Mouse (Mus musculus): ENCODE results near the gene Ywhah.
"Not testable (repeated sequence)": the region's sequence is repeated elsewhere in the genome, so short reads cannot be mapped to it uniquely, and the experiment has no call there.

Gene Ywhah

DNA sequence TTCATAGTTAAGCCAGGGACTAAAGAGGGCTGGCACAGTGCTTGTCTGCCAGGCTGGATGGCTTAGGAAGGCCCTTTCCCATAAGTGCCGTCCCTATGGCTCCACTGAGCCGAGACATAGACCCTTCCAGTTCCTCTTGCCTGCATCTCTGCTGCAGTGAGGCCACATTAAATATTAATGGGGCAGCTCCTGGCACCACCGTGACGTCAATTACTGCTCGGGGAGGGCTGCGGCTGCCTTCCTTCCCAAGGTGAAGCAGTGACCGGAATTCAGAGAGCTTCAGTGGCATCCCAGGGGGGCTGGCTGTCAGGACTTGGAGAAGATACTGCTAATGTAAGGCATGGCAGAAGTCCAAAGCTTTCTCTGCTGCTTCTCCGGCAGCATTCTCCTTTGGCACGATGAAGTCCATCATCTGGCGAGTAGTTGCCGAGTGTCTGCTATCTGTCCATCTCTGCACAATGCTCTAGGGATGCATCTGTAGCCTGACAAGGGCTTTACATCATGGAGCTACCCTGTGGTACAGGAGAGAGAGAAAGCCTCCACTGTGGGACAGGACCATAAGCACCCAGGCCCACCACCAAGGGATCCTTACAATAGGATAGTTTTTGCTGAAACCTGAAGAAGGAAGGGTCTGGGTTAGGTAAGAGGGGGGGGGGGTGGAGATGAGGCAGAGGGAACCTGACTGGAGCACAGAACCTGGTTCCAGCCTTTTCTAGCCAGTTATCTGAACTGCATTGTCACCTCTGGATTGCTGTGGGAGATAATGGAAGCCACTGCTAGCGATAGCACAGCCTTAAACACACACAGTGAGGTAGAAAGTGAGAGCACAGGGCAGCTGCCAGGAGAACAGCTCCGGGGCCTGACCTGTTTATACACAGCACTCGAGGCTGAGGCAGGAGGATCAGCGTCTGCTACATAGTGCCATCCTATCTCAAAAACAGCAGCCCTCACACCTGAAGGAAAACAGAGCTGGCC lies 7.2 kb upstream of the Ywhah start:
- DNase-seq (ENCODE audit: inconsistent ontology term) = no peak

DNA sequence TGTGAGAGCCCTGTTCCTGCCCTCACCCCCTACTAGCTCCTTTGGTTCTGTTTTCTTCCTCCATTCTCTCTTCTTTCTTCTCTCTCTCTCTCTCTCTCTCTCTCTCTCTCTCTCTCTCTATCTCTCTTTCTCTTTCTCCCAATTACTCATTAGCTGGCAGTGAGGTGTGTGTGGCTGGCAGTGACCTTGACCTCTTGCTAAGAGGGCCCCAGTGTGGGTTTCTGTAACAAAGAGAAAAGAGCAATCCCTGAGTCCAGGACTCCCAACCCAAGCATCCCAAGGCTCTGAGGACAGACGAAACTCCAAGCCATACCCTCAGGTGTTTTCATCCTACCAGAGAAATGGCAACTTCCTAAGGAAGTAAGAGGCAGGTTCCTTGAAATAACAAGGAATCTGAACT lies 4.5 kb upstream of the Ywhah start:
- DNase-seq (ENCODE audit: inconsistent ontology term) = no peak

DNA sequence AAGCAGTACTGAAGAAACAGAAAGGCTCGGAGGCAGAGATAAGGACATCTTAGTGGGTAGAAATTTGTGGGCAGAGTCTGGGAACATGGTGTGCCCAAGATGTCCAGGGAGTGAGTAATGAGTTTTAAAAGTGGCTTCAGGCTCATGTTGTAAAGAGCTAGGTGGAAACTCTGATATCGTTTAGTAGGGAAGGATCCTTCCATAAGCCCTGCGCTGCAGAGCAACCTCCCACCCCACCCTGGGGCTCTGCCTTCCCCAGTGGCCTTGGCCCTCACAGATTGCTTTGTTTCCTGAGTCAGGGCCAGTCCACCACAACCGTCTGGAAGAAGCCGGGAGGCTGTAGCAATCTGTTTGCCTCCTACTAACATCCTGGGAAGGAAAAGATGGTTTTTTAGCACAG lies 3.0 kb upstream of the Ywhah start:
- DNase-seq (ENCODE audit: inconsistent ontology term) = no peak

DNA sequence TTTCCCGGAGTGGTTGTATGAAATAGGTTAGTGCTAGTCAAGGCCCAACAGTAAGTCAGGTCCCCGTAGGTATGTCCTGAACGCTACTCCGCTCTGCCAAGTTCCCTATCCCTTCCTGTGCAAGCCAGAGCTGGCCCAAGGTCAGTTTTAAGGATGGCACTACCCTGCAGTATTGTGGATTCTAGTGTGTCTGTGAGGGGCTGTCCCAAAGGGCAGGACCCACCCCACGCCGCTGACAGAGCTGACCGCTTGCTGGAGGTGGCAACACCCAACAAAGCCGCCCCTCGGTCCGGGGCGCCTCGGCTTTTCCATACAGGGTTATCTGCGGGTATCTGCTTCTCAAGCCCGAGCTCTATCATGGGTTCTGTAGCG lies 441 bp upstream of the Ywhah start:
- no peak for DNase-seq (ENCODE audit: inconsistent ontology term)

- no peak for DNase-seq (ENCODE audit: inconsistent ontology term)
Observed at GRCm38 (mm10) chr5:33019426-33019821, 808 bp downstream of the Ywhah start.

DNA sequence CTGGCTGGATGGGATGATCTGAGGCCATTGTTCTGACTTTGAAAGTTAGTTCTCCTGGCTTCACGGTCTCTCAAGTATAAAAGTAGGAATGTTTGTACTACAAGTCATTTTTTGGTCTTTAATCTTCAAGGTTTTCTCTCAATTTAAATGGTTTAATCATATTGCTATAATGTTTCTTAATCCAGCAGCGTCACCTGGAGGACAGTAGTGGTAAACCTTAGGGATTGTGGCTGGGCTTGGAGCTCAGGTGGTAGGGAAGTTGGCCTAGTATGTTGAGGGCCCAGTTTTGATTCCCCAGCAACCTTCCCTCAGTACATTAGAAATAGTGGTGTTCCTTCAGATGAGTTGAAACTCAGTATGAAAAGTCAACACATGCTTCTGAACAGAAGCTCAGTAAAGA lies 3.0 kb downstream of the Ywhah start:
- no peak for DNase-seq (ENCODE audit: inconsistent ontology term)

GRCm38 (mm10) chr5:33023337-33023736 lies 4.7 kb downstream of the Ywhah start:
- no peak for DNase-seq (ENCODE audit: inconsistent ontology term)

GRCm38 (mm10) chr5:33024474-33024873 lies 5.9 kb downstream of the Ywhah start:
- no peak for DNase-seq (ENCODE audit: inconsistent ontology term)

DNA sequence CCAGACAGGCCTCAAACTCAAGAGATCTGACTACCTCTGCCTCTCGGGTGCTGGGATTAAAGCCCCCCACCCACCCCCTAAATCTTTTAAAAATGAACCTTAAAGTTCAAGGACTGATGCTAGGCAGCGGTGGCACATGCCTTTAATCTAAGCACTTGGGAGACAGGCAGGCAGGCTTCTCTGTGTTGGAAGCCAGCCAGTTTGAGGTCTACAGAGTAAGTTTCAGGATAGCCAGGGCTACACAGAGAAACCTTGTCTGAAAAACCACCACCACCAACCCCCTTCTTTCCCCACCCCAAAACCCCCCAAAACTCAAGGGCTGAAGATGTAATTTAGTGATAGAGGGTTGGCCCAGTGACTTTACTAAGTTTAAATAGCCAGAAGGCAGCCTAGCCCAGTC lies 10.0 kb downstream of the Ywhah start:
- no peak for DNase-seq (ENCODE audit: inconsistent ontology term)

GRCm38 (mm10) chr5:33030425-33031175 lies 12.0 kb downstream of the Ywhah start:
- peak; percentile 66 for DNase-seq (ENCODE audit: inconsistent ontology term)

GRCm38 (mm10) chr5:33032036-33032773 lies 13.6 kb downstream of the Ywhah start:
- DNase-seq (ENCODE audit: inconsistent ontology term) = no peak

DNA sequence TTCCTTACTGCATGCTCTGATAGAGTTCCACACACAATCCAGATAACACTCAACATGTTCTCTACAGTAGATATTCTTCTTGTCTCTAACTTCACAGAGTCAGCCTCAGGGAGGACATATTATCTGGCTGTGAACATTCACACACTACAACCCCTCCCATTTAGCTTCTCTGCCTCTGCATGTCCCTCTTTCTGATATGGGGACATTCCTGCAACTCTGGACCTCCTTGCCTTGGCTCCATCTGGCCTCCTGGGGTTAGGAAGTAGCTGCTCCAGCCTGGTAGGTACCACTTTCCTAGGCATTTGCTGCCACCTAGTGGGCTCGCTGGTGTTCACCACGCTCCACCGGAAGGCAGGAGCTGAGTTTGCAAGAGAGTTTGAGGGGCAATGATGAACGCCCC lies 14.5 kb downstream of the Ywhah start:
- peak; percentile 69 for DNase-seq (ENCODE audit: inconsistent ontology term)

GRCm38 (mm10) chr5:33033633-33034032 lies 15.0 kb downstream of the Ywhah start:
- not testable (repeated sequence) for DNase-seq (ENCODE audit: inconsistent ontology term)

DNA sequence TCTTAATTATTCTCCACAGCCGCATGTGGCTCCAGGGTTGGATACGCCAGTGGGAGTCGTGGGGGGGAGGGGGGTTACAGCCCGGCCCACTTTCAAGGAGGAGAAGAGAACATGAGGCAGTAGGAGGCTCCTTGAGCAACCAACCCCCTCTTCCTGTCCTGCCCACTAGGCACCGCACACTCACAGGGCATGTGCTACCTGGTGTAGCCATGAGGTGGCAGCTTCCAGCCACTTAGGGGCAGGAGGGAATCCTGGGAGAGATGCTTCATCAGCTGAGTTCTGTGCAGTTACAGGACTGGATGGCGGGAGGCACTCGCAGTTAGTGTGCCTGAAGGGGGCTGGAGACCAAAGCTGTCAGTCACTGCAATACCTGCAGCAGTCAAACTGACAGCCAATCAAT lies 15.5 kb downstream of the Ywhah start:
- no peak for DNase-seq (ENCODE audit: inconsistent ontology term)

DNA sequence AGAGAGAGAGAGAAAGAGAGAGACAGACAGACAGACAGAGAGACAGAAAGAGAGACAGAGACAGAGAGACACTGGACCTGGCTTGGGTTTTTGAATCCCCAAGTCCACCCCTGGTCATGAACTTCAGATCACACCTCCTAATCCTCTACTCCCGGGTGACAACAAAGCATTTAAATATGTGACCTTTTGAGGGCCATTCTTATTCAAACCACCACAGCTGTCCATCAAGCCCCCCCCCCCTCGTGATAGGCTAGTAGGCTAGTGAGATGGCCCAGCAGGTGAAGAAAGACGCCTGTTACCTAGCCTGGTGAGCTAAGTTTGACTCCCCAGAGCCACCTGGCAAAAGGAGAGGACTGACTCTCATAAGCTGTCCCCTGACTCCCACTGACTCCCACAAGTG lies 16.3 kb downstream of the Ywhah start:
- no peak for DNase-seq (ENCODE audit: inconsistent ontology term)

GRCm38 (mm10) chr5:33038656-33039509 lies 20.3 kb downstream of the Ywhah start:
- DNase-seq (ENCODE audit: inconsistent ontology term) = no peak

DNA sequence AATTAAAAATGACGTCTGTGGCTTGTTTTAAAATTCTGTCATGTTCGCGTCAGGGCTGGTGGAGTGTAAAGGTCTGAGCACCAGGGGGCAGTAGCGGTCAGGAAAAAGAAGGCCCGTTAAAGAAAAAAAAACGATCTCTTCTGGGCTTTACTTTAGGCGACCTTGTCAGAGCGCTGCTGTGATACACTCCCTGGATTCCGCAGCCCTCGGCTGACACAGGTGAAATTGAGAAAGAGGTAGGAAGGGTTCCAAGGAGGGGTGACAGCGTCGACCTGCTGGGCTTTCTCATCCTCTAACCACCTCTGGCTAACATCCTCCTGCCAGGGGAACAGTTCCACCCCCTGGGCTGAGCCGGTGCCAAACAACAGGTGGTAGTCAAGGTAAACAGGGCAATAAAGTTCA lies 20.9 kb downstream of the Ywhah start:
- DNase-seq (ENCODE audit: inconsistent ontology term) = peak; percentile 45

- DNase-seq (ENCODE audit: inconsistent ontology term) = not testable (repeated sequence)
Observed at GRCm38 (mm10) chr5:33040735-33041134, 22.1 kb downstream of the Ywhah start.

GRCm38 (mm10) chr5:33043397-33043796 lies 24.8 kb downstream of the Ywhah start:
- no peak for DNase-seq (ENCODE audit: inconsistent ontology term)

GRCm38 (mm10) chr5:33044636-33045315 lies 26.2 kb downstream of the Ywhah start:
- DNase-seq (ENCODE audit: inconsistent ontology term) = no peak

DNA sequence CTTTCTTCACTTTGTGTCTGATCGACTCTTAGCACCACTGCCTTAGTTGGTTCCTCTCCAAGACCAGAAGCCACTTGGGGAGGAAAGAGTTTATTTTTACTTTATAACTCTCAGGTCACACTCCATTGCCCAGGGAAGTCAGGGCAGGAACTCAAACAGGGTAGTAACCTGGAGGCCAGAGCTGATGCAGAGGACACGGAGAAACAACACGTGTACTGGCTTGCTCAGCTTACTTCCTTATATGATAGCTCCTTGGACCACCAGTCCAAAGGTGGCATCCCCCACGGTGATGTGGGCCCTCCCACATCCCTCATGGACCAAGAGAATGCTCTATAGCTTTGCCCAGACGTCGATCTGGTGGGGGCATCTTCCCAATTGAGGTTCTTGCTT lies 26.7 kb downstream of the Ywhah start:
- no peak for DNase-seq (ENCODE audit: inconsistent ontology term)
